Mouse (Mus musculus) layer of hippocampus, adult 6 months (tissue): Measurements from ENCODE around the gene Cypt3. TPM values are rescaled to one million over a fixed set of nuclear protein-coding genes. Genes with fewer than 3 reads are reported as not detected.

ENCODE experiments used
- long read RNA-seq, 2 experiments: library from polyadenylated mRNA; unstranded; transcript quantifications; one replicate each; pipeline ENCODE4 v2.0.0; 2019 to 2020
- polyA plus RNA-seq: library from polyadenylated mRNA; unstranded; fragments of <200 nt; fragmentation: Nextera tagmentation; gene quantifications from 2 replicates; pipeline ENCODE4 v1.2.3, GENCODE M21; 2021

Cypt3 gene
- polyA plus RNA-seq = not detected in 2 replicates
- long read RNA-seq, experiment 1 = 0 reads
- long read RNA-seq, experiment 2 = 0 reads

DNA sequence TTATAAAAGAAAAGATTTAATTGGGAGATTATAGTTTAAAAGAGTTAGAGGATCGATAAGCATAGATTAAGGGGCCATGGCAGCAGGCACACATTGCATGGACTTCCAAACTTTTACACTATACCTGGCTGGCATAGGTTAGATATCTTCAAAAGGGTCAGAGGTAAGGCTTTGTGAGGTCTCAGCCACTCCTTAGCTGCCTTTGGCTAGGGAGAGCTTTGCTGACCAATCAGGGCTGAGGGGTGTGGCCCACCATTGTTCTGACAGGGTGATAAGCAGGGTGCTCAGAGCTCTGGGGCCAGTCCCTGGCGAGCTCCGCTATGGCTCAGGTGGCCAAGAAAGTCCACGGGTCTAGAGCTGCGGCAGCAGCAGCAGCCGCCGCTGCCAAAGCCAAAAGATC, at the start of gene Cypt3:
Gene Cypt3 (plus strand): TSS at position 301 of the 400 bp plus-strand sequence.

Other genes starting within 250 kb of the Cypt3 start
- 24.6 and 32.0 TPM in 2 replicates for gene Ubqln2, start 60.4 kb upstream of the Cypt3 start, polyA plus RNA-seq
- 1.2 and 1.5 TPM in 2 replicates for gene Kctd12b, start 137.8 kb downstream of the Cypt3 start, polyA plus RNA-seq
- 78.6 and 86.9 TPM in 2 replicates for gene Nbdy, start 165.0 kb downstream of the Cypt3 start, polyA plus RNA-seq